Mouse (Mus musculus) myocyte (in vitro differentiated cells): ENCODE data around the gene Tff2.

Experiments
- MAX ChIP-seq: IDR thresholded peaks from one replicate; pipeline ENCODE4 v1.6.1; 2011; ENCODE audit warnings: low read depth, mild to moderate bottlenecking, control low read depth
- MYOD1 ChIP-seq, 3 experiments: IDR thresholded peaks; one replicate each; pipeline ENCODE4 v1.6.1; 2011; ENCODE audit warnings: control low read depth in 2 of 3, low read depth in 2 of 3, mild to moderate bottlenecking in 2 of 3, moderate library complexity in 1 of 3; ENCODE audit not compliant: insufficient read length in 2 of 3, control insufficient read depth in 1 of 3
- POLR2A ChIP-seq: IDR thresholded peaks from one replicate; pipeline ENCODE4 v1.6.1; 2011; ENCODE audit warnings: low read depth, mild to moderate bottlenecking, control low read depth, moderate library complexity; ENCODE audit not compliant: insufficient read length
- SRF ChIP-seq: IDR thresholded peaks from one replicate; pipeline ENCODE4 v1.6.1; 2011; ENCODE audit warnings: low read depth; ENCODE audit not compliant: control insufficient read depth, insufficient read length
- TCF12 ChIP-seq: IDR thresholded peaks from one replicate; pipeline ENCODE4 v1.6.1; 2011; ENCODE audit warnings: mild to moderate bottlenecking, control low read depth; ENCODE audit not compliant: poor library complexity, insufficient read depth, severe bottlenecking
- USF1 ChIP-seq: IDR thresholded peaks from one replicate; pipeline ENCODE4 v1.6.1; 2011; ENCODE audit warnings: low read depth, mild to moderate bottlenecking, control low read depth, moderate library complexity

- TF ChIP-seq POLR2A: no peak
- no peak for TF ChIP-seq MAX
- TF ChIP-seq SRF: no peak
- TF ChIP-seq USF1: no peak
- TF ChIP-seq MYOD1 (IDR thresholded peaks at IDR 0.05; ENCODE audit: control insufficient read depth in 1 of 3, insufficient read length in 2 of 3, low read depth in 2 of 3): no peak
- TF ChIP-seq TCF12: no peak
These were observed 19.7 kb upstream of the Tff2 start for GRCm38 (mm10) chr17:31163821-31164220.
